Mouse (Mus musculus) heart, embryonic 11.5 days (tissue): ENCODE data around the gene Ddi1. TPM values are rescaled to one million over a fixed set of nuclear protein-coding genes. Genes with fewer than 3 reads are reported as not detected.

ENCODE experiments used
- polyA plus RNA-seq: library from polyadenylated mRNA; unstranded; fragments of >200 nt; fragmentation: Nextera tagmentation; extraction: Ambion mirVana; gene quantifications from 2 replicates; pipeline ENCODE4 v1.2.1, GENCODE M21; 2014

The Ddi1 gene
- polyA plus RNA-seq, 1 experiment from 2014 or later = 0.07 TPM

Other genes with a start within 250 kb of the Ddi1 start
- 10.3 and 13.1 TPM in 2 replicates for gene Pdgfd, start 101.3 kb downstream of the Ddi1 start, polyA plus RNA-seq